Mouse (Mus musculus): ENCODE results near the gene Aff2. TPM values are rescaled to one million over a fixed set of nuclear protein-coding genes. Genes with fewer than 3 reads are reported as not detected.

The Aff2 gene
- polyA plus RNA-seq (2014; fragmentation: Nextera tagmentation; extraction: Ambion mirVana), result 9.6 and 14.4 TPM in 2 replicates

- H3K4me2 ChIP-seq (ENCODE audit: low read length), result peak within 1 kb of the TSS; percentile 58
- peak within 1 kb of the TSS; percentile 79 for H3K9ac ChIP-seq (ENCODE audit: low read length)
- H3K27me3 ChIP-seq (replicated peaks; ENCODE audit: control insufficient read depth, insufficient read depth, low read length), result no peaks in the 10 kb centered on the region
- H3K9me3 ChIP-seq (replicated peaks; ENCODE audit: control insufficient read depth, low read length), result no peaks in the 10 kb centered on the region
- no peaks in the 10 kb centered on the region for H3K4me1 ChIP-seq (ENCODE audit: control insufficient read depth, insufficient read depth, low read length)
- H3K4me3 ChIP-seq (ENCODE audit: low read depth, low read length), result peak within 1 kb of the TSS; percentile 60
- DNase-seq (ENCODE audit: low spot score) (peak; percentile 72), ATAC-seq (peak; percentile 94)
- WGBS, result 27% methylated on average over 66 of the region's 79 CpGs
- H3K27ac ChIP-seq (ENCODE audit: low read depth, low read length), result peak within 1 kb of the TSS; percentile 80
- H3K36me3 ChIP-seq (ENCODE audit: control insufficient read depth, insufficient read depth, low read length), result no peaks in the 10 kb centered on the region
Measured at GRCm38 (mm10) chrX:69360238-69361054, at the start of gene Aff2. TSS of gene Aff2 (plus strand) at chrX:69360294.

- DNase-seq (ENCODE audit: low spot score), result peak; percentile 41
- H3K4me1 ChIP-seq (ENCODE audit: control insufficient read depth, insufficient read depth, low read length), result no peaks in the 10 kb centered on the region
- H3K36me3 ChIP-seq (ENCODE audit: control insufficient read depth, insufficient read depth, low read length), result no peaks in the 10 kb centered on the region
- H3K4me3 ChIP-seq (ENCODE audit: low read depth, low read length), result no peak overlapping the region
- no peak overlapping the region for H3K4me2 ChIP-seq (ENCODE audit: low read length)
- no peak overlapping the region for H3K27ac ChIP-seq (ENCODE audit: low read depth, low read length)
- no peaks in the 10 kb centered on the region for H3K27me3 ChIP-seq (replicated peaks; ENCODE audit: control insufficient read depth, insufficient read depth, low read length)
- H3K9ac ChIP-seq (ENCODE audit: low read length), result no peak overlapping the region
- no peak; the same call in 1 of the 2 replicates for ATAC-seq
- H3K9me3 ChIP-seq (replicated peaks; ENCODE audit: control insufficient read depth, low read length), result no peaks in the 10 kb centered on the region
Measured at GRCm38 (mm10) chrX:69337296-69337695, 22.8 kb upstream of the Aff2 start.

GRCm38 (mm10) chrX:69355621-69356020 lies 4.5 kb upstream of the Aff2 start:
- H3K27me3 ChIP-seq (replicated peaks; ENCODE audit: control insufficient read depth, insufficient read depth, low read length), result no peaks in the 10 kb centered on the region
- H3K9me3 ChIP-seq (replicated peaks; ENCODE audit: control insufficient read depth, low read length), result no peaks in the 10 kb centered on the region
- H3K4me2 ChIP-seq (ENCODE audit: low read length), result no peak overlapping the region
- H3K36me3 ChIP-seq (ENCODE audit: control insufficient read depth, insufficient read depth, low read length), result no peaks in the 10 kb centered on the region
- 82% methylated on average over 2 of the region's 2 CpGs for WGBS
- no peak for ATAC-seq
- no peak overlapping the region for H3K4me3 ChIP-seq (ENCODE audit: low read depth, low read length)
- no peaks in the 10 kb centered on the region for H3K4me1 ChIP-seq (ENCODE audit: control insufficient read depth, insufficient read depth, low read length)
- DNase-seq (ENCODE audit: low spot score), result no peak
- H3K9ac ChIP-seq (ENCODE audit: low read length), result no peak overlapping the region
- H3K27ac ChIP-seq (ENCODE audit: low read depth, low read length), result no peak overlapping the region

GRCm38 (mm10) chrX:69359360-69359759 lies 734 bp upstream of the Aff2 start:
- DNase-seq (ENCODE audit: low spot score), result no peak
- H3K4me3 ChIP-seq (ENCODE audit: low read depth, low read length), result peak overlapping the region; percentile 60

GRCm38 (mm10) chrX:69359885-69360237 lies 233 bp upstream of the Aff2 start:
- peak overlapping the region; percentile 60 for H3K4me3 ChIP-seq (ENCODE audit: low read depth, low read length)
- no peaks in the 10 kb centered on the region for H3K9me3 ChIP-seq (replicated peaks; ENCODE audit: control insufficient read depth, low read length)
- no peaks in the 10 kb centered on the region for H3K27me3 ChIP-seq (replicated peaks; ENCODE audit: control insufficient read depth, insufficient read depth, low read length)
- peak; percentile 6 for DNase-seq (ENCODE audit: low spot score)
- H3K36me3 ChIP-seq (ENCODE audit: control insufficient read depth, insufficient read depth, low read length), result no peaks in the 10 kb centered on the region
- H3K9ac ChIP-seq (ENCODE audit: low read length), result peak overlapping the region; percentile 79
- ATAC-seq, result peak; percentile 66
- peak overlapping the region; percentile 58 for H3K4me2 ChIP-seq (ENCODE audit: low read length)
- no peaks in the 10 kb centered on the region for H3K4me1 ChIP-seq (ENCODE audit: control insufficient read depth, insufficient read depth, low read length)
- 29% methylated on average over 4 of the region's 4 CpGs for WGBS
- peak overlapping the region; percentile 80; the same call in 1 of the 2 replicates for H3K27ac ChIP-seq (ENCODE audit: low read depth, low read length)

More at GRCm38 (mm10) chrX:69359360-69359759, 734 bp upstream of the Aff2 start:
- peak overlapping the region; percentile 58 for H3K4me2 ChIP-seq (ENCODE audit: low read length)
- no peak for ATAC-seq
- no peaks in the 10 kb centered on the region for H3K27me3 ChIP-seq (replicated peaks; ENCODE audit: control insufficient read depth, insufficient read depth, low read length)
- WGBS, result 40% methylated on average over 5 of the region's 5 CpGs
- H3K27ac ChIP-seq (ENCODE audit: low read depth, low read length), result no peak overlapping the region
- no peaks in the 10 kb centered on the region for H3K9me3 ChIP-seq (replicated peaks; ENCODE audit: control insufficient read depth, low read length)
- no peaks in the 10 kb centered on the region for H3K4me1 ChIP-seq (ENCODE audit: control insufficient read depth, insufficient read depth, low read length)
- no peaks in the 10 kb centered on the region for H3K36me3 ChIP-seq (ENCODE audit: control insufficient read depth, insufficient read depth, low read length)
- no peak overlapping the region for H3K9ac ChIP-seq (ENCODE audit: low read length)

- ATAC-seq, result no peak; the same call in 1 of the 2 replicates
- 32% methylated on average over 10 of the region's 10 CpGs for WGBS
- no peaks in the 10 kb centered on the region for H3K27me3 ChIP-seq (replicated peaks; ENCODE audit: control insufficient read depth, insufficient read depth, low read length)
- H3K4me3 ChIP-seq (ENCODE audit: low read depth, low read length), result peak overlapping the region; percentile 60
- no peak overlapping the region; the same call in 1 of the 2 replicates for H3K27ac ChIP-seq (ENCODE audit: low read depth, low read length)
- H3K9me3 ChIP-seq (replicated peaks; ENCODE audit: control insufficient read depth, low read length), result no peaks in the 10 kb centered on the region
- no peaks in the 10 kb centered on the region for H3K36me3 ChIP-seq (ENCODE audit: control insufficient read depth, insufficient read depth, low read length)
- no peak for DNase-seq (ENCODE audit: low spot score)
- no peaks in the 10 kb centered on the region for H3K4me1 ChIP-seq (ENCODE audit: control insufficient read depth, insufficient read depth, low read length)
- peak overlapping the region; percentile 58 for H3K4me2 ChIP-seq (ENCODE audit: low read length)
- H3K9ac ChIP-seq (ENCODE audit: low read length), result peak overlapping the region; percentile 79
Measured at GRCm38 (mm10) chrX:69361055-69361558, 1.0 kb downstream of the Aff2 start.

- DNase-seq (ENCODE audit: low spot score), result no peak
- Histone ChIP-seq H3K27me3 (replicated peaks; ENCODE audit: control insufficient read depth, insufficient read depth, low read length) (no peaks in the 10 kb centered on the region), H3K4me2 (ENCODE audit: low read length) (0 out of 2 replicates have a peak overlapping the region, but pooled peaks have one; percentile 7), H3K4me3 (ENCODE audit: low read depth, low read length) (no peak overlapping the region), H3K4me1 (ENCODE audit: control insufficient read depth, insufficient read depth, low read length) (no peaks in the 10 kb centered on the region), H3K36me3 (ENCODE audit: control insufficient read depth, insufficient read depth, low read length) (no peaks in the 10 kb centered on the region), H3K27ac (ENCODE audit: low read depth, low read length) (no peak overlapping the region), H3K9me3 (replicated peaks; ENCODE audit: control insufficient read depth, low read length) (no peaks in the 10 kb centered on the region), H3K9ac (ENCODE audit: low read length) (no peak overlapping the region)
- WGBS, result 7% methylated on average over 2 of the region's 2 CpGs
- ATAC-seq, result no peak
Measured at GRCm38 (mm10) chrX:69364198-69364597, 4.1 kb downstream of the Aff2 start.

GRCm38 (mm10) chrX:69373341-69373740 lies 13.2 kb downstream of the Aff2 start:
- no peak overlapping the region for H3K27ac ChIP-seq (ENCODE audit: low read depth, low read length)
- DNase-seq (ENCODE audit: low spot score) (no peak), ATAC-seq (no peak)
- H3K27me3 ChIP-seq (replicated peaks; ENCODE audit: control insufficient read depth, insufficient read depth, low read length), result no peaks in the 10 kb centered on the region
- H3K4me3 ChIP-seq (ENCODE audit: low read depth, low read length), result no peak overlapping the region
- H3K4me2 ChIP-seq (ENCODE audit: low read length), result no peak overlapping the region
- WGBS, result 71% methylated on average over 2 of the region's 2 CpGs
- no peak overlapping the region for H3K9ac ChIP-seq (ENCODE audit: low read length)
- no peaks in the 10 kb centered on the region for H3K36me3 ChIP-seq (ENCODE audit: control insufficient read depth, insufficient read depth, low read length)
- H3K4me1 ChIP-seq (ENCODE audit: control insufficient read depth, insufficient read depth, low read length), result no peaks in the 10 kb centered on the region
- no peaks in the 10 kb centered on the region for H3K9me3 ChIP-seq (replicated peaks; ENCODE audit: control insufficient read depth, low read length)

- DNase-seq (ENCODE audit: low spot score) (peak; percentile 44), ATAC-seq (no peak)
- H3K4me3 ChIP-seq (ENCODE audit: low read depth, low read length), result no peak overlapping the region
- H3K4me2 ChIP-seq (ENCODE audit: low read length), result no peak overlapping the region
- H3K36me3 ChIP-seq (ENCODE audit: control insufficient read depth, insufficient read depth, low read length), result no peaks in the 10 kb centered on the region
- H3K9me3 ChIP-seq (replicated peaks; ENCODE audit: control insufficient read depth, low read length), result no peaks in the 10 kb centered on the region
- WGBS, result 43% methylated on average over 1 of the region's 1 CpGs
- H3K27ac ChIP-seq (ENCODE audit: low read depth, low read length), result no peak overlapping the region
- H3K4me1 ChIP-seq (ENCODE audit: control insufficient read depth, insufficient read depth, low read length), result no peaks in the 10 kb centered on the region
- H3K9ac ChIP-seq (ENCODE audit: low read length), result no peak overlapping the region
- H3K27me3 ChIP-seq (replicated peaks; ENCODE audit: control insufficient read depth, insufficient read depth, low read length), result no peaks in the 10 kb centered on the region
Measured at GRCm38 (mm10) chrX:69389738-69390137, 29.6 kb downstream of the Aff2 start.

All from forebrain, embryonic 14.5 days (tissue).